Mouse (Mus musculus): ENCODE measurements around the gene Hlcs. TPM values are rescaled to one million over a fixed set of nuclear protein-coding genes. Genes with fewer than 3 reads are reported as not detected.

Gene Hlcs
- polyA plus RNA-seq, 2 experiments = 1.3 to 1.7 TPM

- Histone ChIP-seq H3K4me1 (replicated peaks; ENCODE audit: control insufficient read depth in 2 of 2, insufficient read depth in 2 of 2, low read length in 1 of 2) (no peaks in the 10 kb centered on the region), H3K36me3 (replicated peaks; ENCODE audit: control insufficient read depth, insufficient read depth, low read depth) (no peaks in the 10 kb centered on the region), H3K27me3 (ENCODE audit: control insufficient read depth, insufficient read depth, low read length) (no peaks in the 10 kb centered on the region), H3K4me3 (ENCODE audit: insufficient read depth in 1 of 2, low read depth in 2 of 2, low read length in 2 of 2) (no peak overlapping the region), H3K27ac (no peak overlapping the region), H3K9me3 (ENCODE audit: control insufficient read depth, low read length) (no peaks in the 10 kb centered on the region), H3K9ac (replicated peaks) (no peak overlapping the region), H3K4me2 (ENCODE audit: low read depth) (no peak overlapping the region)
- WGBS (ENCODE audit: insufficient replicate concordance) = 79% methylated on average over 15 of the region's 15 CpGs
- DNase-seq (ENCODE audit: low read depth in 3 of 3, low spot score in 3 of 3) (no peak), ATAC-seq (ENCODE audit: insufficient read depth) (no peak)
- TF ChIP-seq CTCF (IDR thresholded peaks at IDR 0.05; ENCODE audit: low read depth) (no peak), EP300 (IDR thresholded peaks at IDR 0.05; ENCODE audit: low read depth) (no peak)
Measured at GRCm38 (mm10) chr16:94248721-94249120, 64.7 kb downstream of the Hlcs start.

DNA sequence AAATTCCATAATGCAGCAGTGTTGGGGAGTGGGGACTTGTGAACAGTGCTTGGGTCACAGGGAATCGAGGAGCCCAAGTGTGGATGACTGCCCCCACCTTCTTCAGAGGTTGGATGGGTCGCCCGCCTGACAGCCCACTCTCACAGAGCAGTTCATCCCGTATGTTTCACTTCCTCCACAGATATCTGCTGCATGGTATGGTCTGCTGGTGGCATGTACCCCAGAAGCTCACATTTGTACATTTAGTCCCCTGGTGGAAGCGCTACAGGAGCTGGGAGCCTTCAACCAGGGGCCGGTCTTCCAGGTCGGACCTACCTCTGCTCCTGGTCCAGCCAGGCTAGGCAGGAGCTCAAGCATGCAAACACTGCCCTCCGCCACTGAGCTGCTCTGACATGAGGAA, 66.4 kb downstream of the Hlcs start:
- no peak overlapping the region for H3K27ac ChIP-seq
- no peaks in the 10 kb centered on the region for H3K9me3 ChIP-seq (ENCODE audit: control insufficient read depth, low read length)
- DNase-seq (ENCODE audit: low read depth in 3 of 3, low spot score in 3 of 3) (no peak), ATAC-seq (ENCODE audit: insufficient read depth) (no peak)
- no peak overlapping the region for H3K4me2 ChIP-seq (ENCODE audit: low read depth)
- H3K4me3 ChIP-seq (ENCODE audit: insufficient read depth in 1 of 2, low read depth in 2 of 2, low read length in 2 of 2) = no peak overlapping the region
- 58% methylated on average over 8 of the region's 8 CpGs for WGBS (ENCODE audit: insufficient replicate concordance)
- H3K27me3 ChIP-seq (ENCODE audit: control insufficient read depth, insufficient read depth, low read length) = no peaks in the 10 kb centered on the region
- H3K36me3 ChIP-seq (replicated peaks; ENCODE audit: control insufficient read depth, insufficient read depth, low read depth) = no peaks in the 10 kb centered on the region
- no peak overlapping the region for H3K9ac ChIP-seq (replicated peaks)
- H3K4me1 ChIP-seq (replicated peaks; ENCODE audit: control insufficient read depth in 2 of 2, insufficient read depth in 2 of 2, low read length in 1 of 2) = no peaks in the 10 kb centered on the region
- no peak for TF ChIP-seq EP300 (IDR thresholded peaks at IDR 0.05; ENCODE audit: low read depth)
- 0 out of 2 replicates have a peak, but pooled peaks have one; percentile 1 for TF ChIP-seq CTCF (IDR thresholded peaks at IDR 0.05; ENCODE audit: low read depth)

DNA sequence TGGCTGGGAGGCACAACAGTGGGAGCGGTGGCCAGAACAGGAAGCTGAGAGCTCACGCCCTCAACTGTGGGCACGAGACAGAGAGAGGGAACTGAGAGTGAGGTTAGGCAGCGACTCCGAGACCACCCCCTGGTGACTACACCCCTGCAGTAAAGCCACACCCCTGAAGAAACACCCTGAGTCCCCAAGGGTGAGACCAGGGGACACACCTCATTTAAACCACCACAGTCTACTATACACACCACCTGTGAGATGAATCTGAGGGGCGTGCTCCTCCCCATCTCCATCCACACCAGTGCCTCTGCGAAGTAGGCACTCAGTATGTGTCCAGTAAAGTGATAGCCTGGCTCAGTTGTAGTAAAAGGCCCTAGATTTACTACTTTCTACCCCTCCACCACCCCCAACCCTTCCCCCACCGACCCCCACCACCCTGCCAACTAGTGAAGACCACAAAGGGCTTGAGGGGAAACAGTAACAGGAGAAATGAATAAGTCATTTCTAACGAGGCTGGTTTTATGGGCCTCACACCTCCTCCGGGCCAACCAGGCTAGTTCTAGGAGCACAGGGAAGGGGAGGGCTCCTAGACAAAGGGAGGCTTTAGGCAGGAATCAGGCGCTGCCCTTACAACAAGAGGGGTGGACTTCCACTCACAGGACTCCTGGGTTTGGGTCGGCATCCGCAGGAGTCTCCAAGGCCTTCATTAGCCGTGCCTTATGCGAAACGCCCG, 67.2 kb downstream of the Hlcs start:
- Histone ChIP-seq H3K4me2 (ENCODE audit: low read depth) (no peak overlapping the region), H3K27ac (no peak overlapping the region), H3K27me3 (ENCODE audit: control insufficient read depth, insufficient read depth, low read length) (no peaks in the 10 kb centered on the region), H3K9me3 (ENCODE audit: control insufficient read depth, low read length) (no peaks in the 10 kb centered on the region), H3K4me1 (replicated peaks; ENCODE audit: control insufficient read depth in 2 of 2, insufficient read depth in 2 of 2, low read length in 1 of 2) (no peaks in the 10 kb centered on the region), H3K36me3 (replicated peaks; ENCODE audit: control insufficient read depth, insufficient read depth, low read depth) (no peaks in the 10 kb centered on the region), H3K9ac (replicated peaks) (no peak overlapping the region), H3K4me3 (ENCODE audit: insufficient read depth in 1 of 2, low read depth in 2 of 2, low read length in 2 of 2) (no peak overlapping the region)
- DNase-seq (ENCODE audit: low read depth in 3 of 3, low spot score in 3 of 3) (no peak), ATAC-seq (ENCODE audit: insufficient read depth) (no peak)
- WGBS (ENCODE audit: insufficient replicate concordance) = 52% methylated on average over 17 of the region's 17 CpGs
- no peak for TF ChIP-seq CTCF (IDR thresholded peaks at IDR 0.05; ENCODE audit: low read depth)
- TF ChIP-seq EP300 (IDR thresholded peaks at IDR 0.05; ENCODE audit: low read depth) = no peak

DNA sequence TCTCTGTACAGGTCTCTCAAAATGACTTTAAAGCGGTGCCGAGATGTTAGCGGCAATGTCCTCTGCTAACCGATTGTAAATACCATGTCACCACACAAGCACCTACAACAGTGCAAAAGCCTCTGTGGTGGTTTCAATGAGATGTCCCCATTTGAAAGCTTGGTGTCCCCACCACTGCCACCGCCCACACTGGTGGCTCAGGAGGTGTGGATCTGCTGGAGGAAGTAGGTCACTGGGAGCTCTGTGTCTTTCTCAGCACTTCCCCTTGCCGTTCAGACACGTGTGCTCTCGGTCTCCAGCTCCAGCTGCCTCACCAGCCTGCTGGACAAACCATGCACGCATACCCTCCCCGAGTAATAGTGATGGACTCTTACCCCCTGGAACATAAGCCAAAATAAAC, 72.2 kb downstream of the Hlcs start:
- no peak overlapping the region for H3K9ac ChIP-seq (replicated peaks)
- H3K27me3 ChIP-seq (ENCODE audit: control insufficient read depth, insufficient read depth, low read length) = no peaks in the 10 kb centered on the region
- H3K36me3 ChIP-seq (replicated peaks; ENCODE audit: control insufficient read depth, insufficient read depth, low read depth) = no peaks in the 10 kb centered on the region
- H3K9me3 ChIP-seq (ENCODE audit: control insufficient read depth, low read length) = peaks cover under 1% of the 10 kb centered on the region; the same call in 1 of the 2 replicates
- DNase-seq (ENCODE audit: low read depth in 3 of 3, low spot score in 3 of 3) = peak in 1 of 3 experiments; percentile 7
- no peak overlapping the region for H3K4me3 ChIP-seq (ENCODE audit: insufficient read depth in 1 of 2, low read depth in 2 of 2, low read length in 2 of 2)
- H3K4me1 ChIP-seq (replicated peaks; ENCODE audit: control insufficient read depth in 2 of 2, insufficient read depth in 2 of 2, low read length in 1 of 2) = peaks cover 3 to 11% of the 10 kb centered on the region in 2 experiments; a peak in 3 of 4 replicates
- H3K27ac ChIP-seq = no peak overlapping the region
- no peak for TF ChIP-seq EP300 (IDR thresholded peaks at IDR 0.05; ENCODE audit: low read depth)
- 0 out of 2 replicates have a peak, but pooled peaks have one; percentile 3 for TF ChIP-seq CTCF (IDR thresholded peaks at IDR 0.05; ENCODE audit: low read depth)
- 56% methylated on average over 10 of the region's 10 CpGs for WGBS (ENCODE audit: insufficient replicate concordance)
- peak; percentile 18; the same call in 1 of the 2 replicates for ATAC-seq (ENCODE audit: insufficient read depth)
- no peak overlapping the region for H3K4me2 ChIP-seq (ENCODE audit: low read depth)

DNA sequence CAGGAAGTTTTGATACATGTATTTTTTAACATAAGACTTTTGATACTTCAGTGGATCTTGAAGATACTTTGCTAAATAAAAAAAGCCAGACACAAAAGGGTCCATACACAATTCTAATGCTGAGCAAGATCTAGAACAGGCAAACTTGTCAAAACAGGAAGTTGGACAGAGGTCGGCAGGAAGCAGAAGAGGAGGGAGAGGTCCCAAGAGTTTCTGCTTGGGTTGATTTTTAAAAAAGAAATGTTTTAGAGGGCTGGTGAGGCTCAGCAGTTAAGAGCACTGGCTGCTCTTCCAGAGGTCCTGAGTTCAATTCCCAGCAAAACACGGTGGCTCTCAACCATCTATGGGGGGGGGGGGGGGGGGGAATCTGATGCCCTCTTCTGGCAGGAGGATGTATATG, 73.2 kb downstream of the Hlcs start:
- no peak for TF ChIP-seq CTCF (IDR thresholded peaks at IDR 0.05; ENCODE audit: low read depth)
- no peak for TF ChIP-seq EP300 (IDR thresholded peaks at IDR 0.05; ENCODE audit: low read depth)
- no peak overlapping the region for H3K9ac ChIP-seq (replicated peaks)
- H3K4me1 ChIP-seq (replicated peaks; ENCODE audit: control insufficient read depth in 2 of 2, insufficient read depth in 2 of 2, low read length in 1 of 2) = peaks cover 11 to 20% of the 10 kb centered on the region in 2 experiments
- H3K36me3 ChIP-seq (replicated peaks; ENCODE audit: control insufficient read depth, insufficient read depth, low read depth) = no peaks in the 10 kb centered on the region
- WGBS (ENCODE audit: insufficient replicate concordance) = 5% methylated on average over 2 of the region's 2 CpGs
- no peak overlapping the region for H3K4me2 ChIP-seq (ENCODE audit: low read depth)
- no peak for DNase-seq (ENCODE audit: low read depth in 3 of 3, low spot score in 3 of 3)
- H3K27ac ChIP-seq = no peak overlapping the region
- no peaks in the 10 kb centered on the region for H3K27me3 ChIP-seq (ENCODE audit: control insufficient read depth, insufficient read depth, low read length)
- H3K9me3 ChIP-seq (ENCODE audit: control insufficient read depth, low read length) = peaks cover 2% of the 10 kb centered on the region; the same call in 1 of the 2 replicates
- no peak for ATAC-seq (ENCODE audit: insufficient read depth)
- H3K4me3 ChIP-seq (ENCODE audit: insufficient read depth in 1 of 2, low read depth in 2 of 2, low read length in 2 of 2) = no peak overlapping the region
